Mouse (Mus musculus) urinary bladder, postnatal 36 days (tissue): ENCODE results near the gene Faf1.

Experiments
- DNase-seq, 2 experiments: peaks; one replicate each; pipeline ENCODE4 v3.0.0; 2022; ENCODE audit warnings: low spot score in 2 of 2, mixed read lengths in 1 of 2

Gene Faf1

GRCm38 (mm10) chr4:109676218-109677215 is at the start of gene Faf1:
Gene Faf1, plus strand, starts transcription at chr4:109676588.
- peak; percentile 96 to 98 for DNase-seq

DNA sequence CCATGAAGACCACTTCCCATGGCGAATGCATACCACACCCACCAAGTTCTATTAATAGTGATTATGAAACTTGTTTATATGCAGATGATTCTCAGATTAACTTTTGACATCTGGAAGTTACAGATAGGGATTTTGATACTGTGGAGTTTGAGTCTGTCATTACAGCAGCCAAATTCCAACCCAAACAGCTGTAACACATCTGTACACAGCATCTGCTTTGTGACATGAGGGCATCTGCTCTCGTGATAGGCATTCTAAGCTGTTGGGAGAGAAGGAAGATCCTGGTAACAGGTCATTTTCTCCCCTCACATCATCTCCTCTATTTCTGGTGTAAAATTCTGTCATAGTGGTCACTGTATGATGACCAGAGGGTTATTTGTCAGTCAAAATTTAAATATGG is 46.2 kb upstream of the Faf1 start:
- no peak for DNase-seq

GRCm38 (mm10) chr4:109631029-109631428 is 45.4 kb upstream of the Faf1 start:
- DNase-seq = no peak

GRCm38 (mm10) chr4:109634971-109635370 is 41.4 kb upstream of the Faf1 start:
- no peak for DNase-seq

DNA sequence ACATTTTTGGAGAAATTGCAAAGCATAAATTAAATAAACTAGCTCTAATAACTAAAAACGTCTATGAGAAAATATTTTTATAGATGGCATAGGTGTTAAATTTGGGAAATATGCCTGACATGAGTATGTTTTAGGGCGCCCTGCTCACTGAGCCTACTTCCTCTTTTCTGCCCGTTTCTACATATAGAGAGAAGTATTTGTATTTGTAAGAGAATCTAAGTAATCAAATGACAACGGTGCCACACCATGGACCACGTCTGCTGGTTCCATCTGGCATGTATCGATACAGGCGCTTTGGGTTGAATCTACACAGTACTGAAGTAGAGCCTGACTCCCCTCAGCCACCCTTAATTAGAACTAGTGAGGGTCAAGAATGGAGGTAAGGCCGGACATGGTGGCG is 37.0 kb upstream of the Faf1 start:
- DNase-seq = no peak

- peak in 1 of 2 experiments; percentile 27 for DNase-seq
Observed at GRCm38 (mm10) chr4:109640141-109640540, 36.2 kb upstream of the Faf1 start.

GRCm38 (mm10) chr4:109641451-109641850 is 34.9 kb upstream of the Faf1 start:
- DNase-seq = no peak

- DNase-seq = no peak
Observed at GRCm38 (mm10) chr4:109647281-109647680, 29.1 kb upstream of the Faf1 start.

DNA sequence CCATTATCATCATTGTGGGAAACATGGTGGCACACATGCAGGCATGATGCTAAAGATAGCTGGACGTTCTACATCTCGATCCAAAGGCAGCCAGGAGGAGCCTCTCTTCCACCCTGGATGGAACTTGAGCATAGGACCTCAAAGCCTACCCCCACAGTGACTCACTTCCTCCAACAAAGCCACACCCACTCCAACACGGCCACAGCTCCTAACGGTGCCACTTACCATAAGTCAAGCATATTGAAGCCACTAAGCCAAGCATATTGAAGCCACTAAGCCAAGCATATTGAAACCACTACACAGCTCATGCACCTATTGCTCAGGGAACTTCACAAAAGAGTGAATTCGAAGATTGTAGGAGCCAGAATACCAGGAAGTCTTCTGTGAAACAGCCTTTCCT is 27.1 kb upstream of the Faf1 start:
- no peak for DNase-seq

- DNase-seq = no peak
Observed at GRCm38 (mm10) chr4:109653251-109653650, 23.1 kb upstream of the Faf1 start.

GRCm38 (mm10) chr4:109654701-109655100 is 21.7 kb upstream of the Faf1 start:
- DNase-seq = no peak

- DNase-seq = no peak
Observed at GRCm38 (mm10) chr4:109655738-109656137, 20.6 kb upstream of the Faf1 start.

- DNase-seq = no peak
Observed at GRCm38 (mm10) chr4:109656301-109656700, 20.1 kb upstream of the Faf1 start.

DNA sequence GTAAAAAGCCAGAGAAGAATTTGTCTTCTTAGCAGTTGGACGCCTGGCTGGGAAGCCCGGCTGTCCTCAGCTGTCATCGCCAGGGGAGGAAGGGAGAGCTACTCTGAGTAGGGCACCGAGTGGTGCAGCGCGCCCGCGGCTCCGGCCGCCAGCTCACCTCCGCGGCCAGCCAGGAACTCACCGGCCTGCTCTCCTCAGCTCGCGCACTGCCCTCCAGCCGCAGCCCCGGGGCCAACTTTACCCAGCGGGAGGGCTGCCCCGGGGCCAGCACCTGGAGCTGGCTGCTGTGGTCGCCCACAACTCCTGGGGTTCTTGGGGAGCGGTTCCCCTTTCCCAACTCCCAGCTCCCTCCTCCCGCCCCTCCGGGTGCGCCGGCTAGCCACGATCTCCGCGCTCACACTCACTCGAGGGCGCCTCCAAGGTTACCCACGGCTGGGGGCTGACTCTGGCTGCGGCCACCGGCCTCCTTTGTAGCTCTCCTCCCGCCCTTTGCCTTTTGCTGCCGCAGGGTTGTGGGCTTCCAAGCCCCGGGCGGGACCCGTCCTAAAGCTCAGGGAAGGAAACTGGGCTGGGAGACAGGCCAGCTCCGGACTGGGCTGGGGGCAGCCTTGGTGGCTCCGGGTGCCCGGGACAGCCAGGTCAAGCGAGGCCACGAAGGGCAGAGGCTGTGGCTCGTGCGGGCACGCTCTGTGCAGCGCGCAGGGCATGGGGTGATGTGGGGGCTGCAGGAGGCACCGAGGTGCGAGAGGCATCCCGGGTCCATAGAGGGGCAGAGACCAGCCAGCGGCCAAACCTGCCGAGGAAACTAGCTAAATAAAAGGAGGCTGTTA is 19.2 kb upstream of the Faf1 start:
- peak; percentile 24 to 35 for DNase-seq

GRCm38 (mm10) chr4:109657851-109658500 is 18.4 kb upstream of the Faf1 start:
- DNase-seq = no peak

GRCm38 (mm10) chr4:109658826-109659225 is 17.6 kb upstream of the Faf1 start:
- no peak for DNase-seq

GRCm38 (mm10) chr4:109659571-109659970 is 16.8 kb upstream of the Faf1 start:
- DNase-seq = no peak

DNA sequence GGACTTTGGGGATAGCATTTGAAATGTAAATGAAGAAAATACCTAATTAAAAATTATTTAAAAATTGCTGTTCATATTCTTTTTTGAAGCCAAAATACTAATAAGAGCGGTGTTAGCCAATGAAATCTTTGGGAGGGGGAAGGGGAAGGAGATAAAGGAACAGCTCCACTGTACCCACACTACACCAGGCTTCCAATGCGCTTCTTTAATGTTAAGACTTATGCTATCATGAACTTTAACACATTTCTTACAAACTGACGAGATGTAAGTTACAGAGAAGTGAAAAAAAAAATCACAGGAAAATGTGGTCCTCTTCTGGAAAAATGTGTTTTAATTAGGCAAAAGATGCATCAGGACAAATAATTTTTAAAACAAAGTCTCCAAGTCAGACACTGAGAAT is 15.8 kb upstream of the Faf1 start:
- no peak for DNase-seq

DNA sequence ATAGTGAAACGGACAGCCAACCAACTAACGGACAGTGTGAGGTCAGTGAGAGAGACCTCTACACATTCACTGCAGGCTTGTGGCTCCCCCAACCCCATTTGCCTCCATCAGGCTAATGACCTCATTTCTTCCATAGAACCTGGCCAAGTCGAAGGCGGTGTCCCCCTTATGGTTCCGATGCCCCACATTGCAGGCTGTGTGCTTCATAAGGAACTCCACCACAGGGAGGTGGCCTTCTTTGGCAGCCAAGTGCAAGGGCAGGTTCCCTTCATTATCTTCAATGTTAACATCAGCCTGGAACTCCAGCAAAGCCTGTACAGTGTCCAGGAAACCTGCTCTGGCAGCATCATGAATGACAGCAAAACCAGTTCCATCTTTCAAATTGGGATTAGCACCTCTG is 15.2 kb upstream of the Faf1 start:
- no peak for DNase-seq

GRCm38 (mm10) chr4:109662271-109662670 is 14.1 kb upstream of the Faf1 start:
- no peak for DNase-seq

- no peak for DNase-seq
Observed at GRCm38 (mm10) chr4:109664091-109664490, 12.3 kb upstream of the Faf1 start.
